Mouse (Mus musculus): ENCODE results near the gene Fndc10. TPM values are rescaled to one million over a fixed set of nuclear protein-coding genes. Genes with fewer than 3 reads are reported as not detected.
A peak's percentile ranks its signal among the peaks of the same experiment; 100 is the strongest.

Fndc10 gene
- total and polyA plus RNA-seq, 2 experiments from 2014 or later = 24.6 to 33.5 TPM

DNA sequence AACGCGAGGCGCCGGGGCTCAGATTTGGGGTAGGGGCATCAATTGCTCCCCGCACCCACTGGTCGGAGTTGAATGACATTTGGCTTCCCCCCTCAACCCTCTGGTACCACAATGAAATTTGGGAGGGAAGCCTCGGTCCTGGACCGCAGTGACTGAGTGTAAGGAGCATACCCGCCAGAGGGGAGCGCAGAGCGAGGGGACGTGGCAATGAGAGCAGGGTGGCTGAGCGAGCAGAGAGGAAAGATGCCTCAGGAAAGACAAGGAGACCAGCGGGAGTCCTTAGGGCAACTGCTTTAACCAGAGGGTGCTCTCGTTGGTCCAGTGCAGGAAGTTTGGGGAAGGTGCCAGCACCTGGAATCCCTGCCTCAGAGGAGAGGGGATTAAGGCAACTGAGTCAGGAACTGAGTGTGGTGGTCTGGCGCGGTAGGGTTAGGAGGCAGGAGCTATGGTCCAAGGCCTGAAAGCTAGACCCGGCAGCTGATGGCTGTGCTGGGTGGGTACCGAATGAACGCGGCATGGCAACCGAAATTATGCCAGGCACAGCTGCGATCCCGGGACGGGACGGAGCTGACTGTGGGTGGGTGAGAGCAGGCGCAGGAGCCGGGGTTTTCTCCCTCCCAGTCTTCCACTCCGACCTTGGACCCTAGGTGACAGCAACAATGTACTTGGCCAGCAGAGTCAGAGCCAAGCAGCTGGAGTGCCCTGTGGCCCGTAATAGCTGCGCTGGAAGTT lies 40.5 kb upstream of the Fndc10 start:
- DNase-seq (peak; percentile 51), ATAC-seq (peak; percentile 62; the same call in 1 of the 2 replicates)
- peak; percentile 42 for TF ChIP-seq CTCF (IDR thresholded peaks at IDR 0.05; ENCODE audit: low read depth)
- Histone ChIP-seq H3K4me1 (ENCODE audit: insufficient read depth) (peaks cover 11% of the 10 kb centered on the region), H3K27ac (ENCODE audit: low read depth, low read length) (no peak overlapping the region), H3K36me3 (ENCODE audit: insufficient read depth) (peaks cover 70% of the 10 kb centered on the region), H3K4me3 (ENCODE audit: low read depth, low read length) (peak overlapping the region; percentile 27), H3K4me2 (ENCODE audit: low read depth) (peak overlapping the region; percentile 56), H3K9ac (peak overlapping the region; percentile 14; the same call in 1 of the 2 replicates), H3K27me3 (ENCODE audit: insufficient read depth, low read length) (peaks cover 37% of the 10 kb centered on the region), H3K9me3 (ENCODE audit: low read length) (no peaks in the 10 kb centered on the region)
- 3% methylated on average over 31 of the region's 31 CpGs for WGBS

DNA sequence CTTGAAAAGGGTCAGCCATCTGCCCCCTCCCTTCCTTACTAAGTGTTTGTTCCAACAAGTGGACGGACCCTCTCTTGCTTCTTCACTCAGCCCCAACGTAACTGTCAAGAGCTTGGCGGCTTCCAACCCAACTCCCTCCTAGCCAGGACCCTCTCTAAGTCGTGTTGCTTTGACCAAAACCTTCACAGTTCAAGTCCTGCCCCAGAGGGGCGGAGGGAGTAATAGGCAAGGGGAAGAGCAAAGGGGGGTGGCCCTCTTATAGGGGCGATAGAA lies 40.0 kb upstream of the Fndc10 start:
- peaks cover 37% of the 10 kb centered on the region for H3K27me3 ChIP-seq (ENCODE audit: insufficient read depth, low read length)
- 11% methylated on average over 6 of the region's 6 CpGs for WGBS
- no peak overlapping the region for H3K27ac ChIP-seq (ENCODE audit: low read depth, low read length)
- H3K9me3 ChIP-seq (ENCODE audit: low read length) = no peaks in the 10 kb centered on the region
- peaks cover 11% of the 10 kb centered on the region for H3K4me1 ChIP-seq (ENCODE audit: insufficient read depth)
- H3K4me2 ChIP-seq (ENCODE audit: low read depth) = peak overlapping the region; percentile 40
- no peak for ATAC-seq
- H3K4me3 ChIP-seq (ENCODE audit: low read depth, low read length) = peak overlapping the region; percentile 21; the same call in 1 of the 2 replicates
- peaks cover 70% of the 10 kb centered on the region for H3K36me3 ChIP-seq (ENCODE audit: insufficient read depth)
- TF ChIP-seq CTCF (IDR thresholded peaks at IDR 0.05; ENCODE audit: low read depth) = no peak
- no peak overlapping the region for H3K9ac ChIP-seq
- no peak for DNase-seq

DNA sequence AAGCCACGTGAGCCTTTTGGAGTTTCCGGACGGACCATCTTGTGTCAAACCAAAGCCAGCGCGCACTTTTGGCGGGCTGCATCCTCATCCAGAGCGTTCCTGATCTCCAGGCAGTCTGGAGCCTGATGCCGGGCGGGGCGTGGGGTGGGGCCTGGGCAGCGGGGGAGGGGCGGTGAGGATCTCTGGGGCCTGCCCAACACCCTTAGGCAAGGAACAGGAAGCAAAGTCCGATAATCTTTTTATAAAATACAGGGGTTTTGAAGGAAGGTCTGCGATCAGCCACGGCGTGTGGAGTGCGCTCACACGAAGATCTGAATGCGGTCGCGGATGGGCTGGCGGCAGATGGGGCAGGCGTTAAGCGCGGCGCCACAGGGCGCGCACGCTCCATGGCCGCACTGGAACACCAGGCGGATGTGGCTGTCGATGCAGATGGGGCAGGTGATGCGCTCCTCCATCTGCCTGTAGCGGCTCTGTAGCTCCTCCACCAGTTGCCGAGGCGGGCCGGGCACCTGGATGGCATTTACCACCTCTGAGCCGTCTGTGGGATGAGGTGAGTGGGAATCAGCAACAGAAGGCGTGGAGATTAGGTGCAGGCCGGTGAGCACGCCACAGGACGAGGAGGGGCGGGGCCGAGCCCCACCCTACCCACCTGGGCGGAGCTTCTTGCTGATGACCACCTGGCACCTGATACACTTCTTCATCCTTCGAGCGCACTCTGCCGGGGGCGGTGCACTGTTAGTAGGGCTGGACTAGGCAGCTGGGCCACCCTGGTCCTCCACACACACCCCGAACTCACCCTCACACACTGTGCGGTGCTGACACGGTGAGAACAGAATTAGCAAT lies 39.5 kb upstream of the Fndc10 start:
- H3K9ac ChIP-seq = no peak overlapping the region
- peak; percentile 28 for DNase-seq
- no peak for TF ChIP-seq CTCF (IDR thresholded peaks at IDR 0.05; ENCODE audit: low read depth)
- peaks cover 11% of the 10 kb centered on the region for H3K4me1 ChIP-seq (ENCODE audit: insufficient read depth)
- ATAC-seq = peak; percentile 21; the same call in 1 of the 2 replicates
- H3K36me3 ChIP-seq (ENCODE audit: insufficient read depth) = peaks cover 70% of the 10 kb centered on the region
- H3K27ac ChIP-seq (ENCODE audit: low read depth, low read length) = no peak overlapping the region
- H3K4me3 ChIP-seq (ENCODE audit: low read depth, low read length) = peak overlapping the region; percentile 21
- peak overlapping the region; percentile 40 for H3K4me2 ChIP-seq (ENCODE audit: low read depth)
- WGBS = 9% methylated on average over 50 of the region's 52 CpGs
- H3K27me3 ChIP-seq (ENCODE audit: insufficient read depth, low read length) = peaks cover 37% of the 10 kb centered on the region
- no peaks in the 10 kb centered on the region for H3K9me3 ChIP-seq (ENCODE audit: low read length)

DNA sequence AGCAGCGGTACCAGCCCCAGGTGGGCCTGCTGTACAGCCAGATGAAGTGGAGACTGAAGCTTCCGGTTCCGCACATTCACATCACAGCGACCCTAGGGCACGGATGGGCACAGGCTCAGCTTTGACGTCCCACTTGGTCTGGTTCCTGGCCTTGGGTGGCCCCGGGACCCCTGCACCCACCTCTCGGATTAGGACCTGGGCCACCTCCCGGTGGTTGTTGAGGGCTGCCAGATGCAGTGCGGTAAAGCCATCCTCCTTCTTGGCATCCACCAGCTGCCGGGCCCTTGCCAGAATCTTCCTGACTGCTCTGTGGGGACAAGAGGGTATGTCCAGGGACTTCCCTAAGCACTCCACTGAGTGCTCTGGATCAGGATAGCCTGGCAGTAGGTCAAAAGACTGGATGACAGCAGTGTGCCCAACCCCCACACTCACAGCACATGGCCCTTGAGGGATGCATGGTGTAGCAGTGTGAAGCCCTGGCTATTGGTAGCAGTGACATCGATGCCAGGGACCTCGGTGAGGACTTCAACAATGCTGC lies 37.9 kb upstream of the Fndc10 start:
- H3K4me1 ChIP-seq (ENCODE audit: insufficient read depth) = peaks cover 11% of the 10 kb centered on the region
- no peaks in the 10 kb centered on the region for H3K9me3 ChIP-seq (ENCODE audit: low read length)
- DNase-seq (no peak), ATAC-seq (no peak)
- peaks cover 37% of the 10 kb centered on the region for H3K27me3 ChIP-seq (ENCODE audit: insufficient read depth, low read length)
- H3K4me2 ChIP-seq (ENCODE audit: low read depth) = no peak overlapping the region
- TF ChIP-seq CTCF (IDR thresholded peaks at IDR 0.05; ENCODE audit: low read depth) = no peak
- no peak overlapping the region for H3K27ac ChIP-seq (ENCODE audit: low read depth, low read length)
- WGBS = 93% methylated on average over 13 of the region's 13 CpGs
- peaks cover 60% of the 10 kb centered on the region for H3K36me3 ChIP-seq (ENCODE audit: insufficient read depth)
- H3K9ac ChIP-seq = no peak overlapping the region
- H3K4me3 ChIP-seq (ENCODE audit: low read depth, low read length) = no peak overlapping the region

DNA sequence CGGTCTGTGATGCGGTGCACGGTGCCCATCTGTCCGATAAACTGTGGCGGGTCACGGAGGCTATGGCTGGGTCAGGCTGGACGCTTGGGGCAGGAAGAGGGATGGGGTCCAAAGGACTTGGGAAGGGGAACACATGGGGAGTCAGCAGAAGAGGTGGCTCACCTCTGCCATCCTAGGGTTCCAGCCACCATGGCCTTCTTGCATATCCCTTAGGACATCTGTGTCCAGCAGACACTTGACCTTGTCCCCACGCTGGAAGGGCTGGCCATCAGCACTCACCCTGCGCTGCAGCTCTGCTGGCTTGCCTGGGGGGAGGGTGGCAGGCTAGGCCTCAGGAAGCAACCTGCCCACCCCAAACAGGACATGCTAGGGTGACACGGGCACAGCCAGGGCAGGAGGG lies 35.2 kb upstream of the Fndc10 start:
- Histone ChIP-seq H3K27me3 (ENCODE audit: insufficient read depth, low read length) (peaks cover 22% of the 10 kb centered on the region), H3K4me3 (ENCODE audit: low read depth, low read length) (no peak overlapping the region), H3K4me2 (ENCODE audit: low read depth) (no peak overlapping the region), H3K36me3 (ENCODE audit: insufficient read depth) (peaks cover 55% of the 10 kb centered on the region), H3K9me3 (ENCODE audit: low read length) (no peaks in the 10 kb centered on the region), H3K9ac (no peak overlapping the region), H3K4me1 (ENCODE audit: insufficient read depth) (peaks cover 3% of the 10 kb centered on the region; the same call in 1 of the 2 replicates), H3K27ac (ENCODE audit: low read depth, low read length) (no peak overlapping the region)
- TF ChIP-seq CTCF (IDR thresholded peaks at IDR 0.05; ENCODE audit: low read depth) = no peak
- ATAC-seq (no peak), DNase-seq (no peak)
- 95% methylated on average over 10 of the region's 10 CpGs for WGBS

DNA sequence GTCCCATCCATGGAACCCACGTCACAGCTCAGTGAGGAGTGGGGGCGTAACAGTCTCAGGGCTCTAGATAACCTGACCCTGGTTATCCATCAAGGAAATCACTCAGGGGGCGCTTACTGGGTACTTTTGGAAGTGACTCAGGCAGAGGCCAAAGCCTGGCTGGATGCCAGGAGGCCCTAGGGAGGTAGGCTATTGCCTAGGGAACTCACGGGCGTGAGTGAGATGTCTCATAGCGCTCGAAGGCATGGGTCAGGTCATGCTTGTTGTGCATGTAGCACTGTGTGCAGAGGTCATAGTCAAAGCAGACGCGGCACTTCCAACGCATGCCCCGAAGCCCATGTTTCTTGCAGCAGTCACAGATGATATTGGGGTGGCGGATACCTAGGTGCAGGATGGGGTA lies 33.5 kb upstream of the Fndc10 start:
- Histone ChIP-seq H3K4me3 (ENCODE audit: low read depth, low read length) (no peak overlapping the region), H3K9me3 (ENCODE audit: low read length) (no peaks in the 10 kb centered on the region), H3K27ac (ENCODE audit: low read depth, low read length) (no peak overlapping the region), H3K27me3 (ENCODE audit: insufficient read depth, low read length) (peaks cover 5% of the 10 kb centered on the region; the same call in 1 of the 2 replicates), H3K36me3 (ENCODE audit: insufficient read depth) (peaks cover 61% of the 10 kb centered on the region), H3K9ac (no peak overlapping the region), H3K4me2 (ENCODE audit: low read depth) (no peak overlapping the region), H3K4me1 (ENCODE audit: insufficient read depth) (no peaks in the 10 kb centered on the region)
- WGBS = 85% methylated on average over 12 of the region's 12 CpGs
- ATAC-seq (no peak), DNase-seq (no peak)
- TF ChIP-seq CTCF (IDR thresholded peaks at IDR 0.05; ENCODE audit: low read depth) = no peak

DNA sequence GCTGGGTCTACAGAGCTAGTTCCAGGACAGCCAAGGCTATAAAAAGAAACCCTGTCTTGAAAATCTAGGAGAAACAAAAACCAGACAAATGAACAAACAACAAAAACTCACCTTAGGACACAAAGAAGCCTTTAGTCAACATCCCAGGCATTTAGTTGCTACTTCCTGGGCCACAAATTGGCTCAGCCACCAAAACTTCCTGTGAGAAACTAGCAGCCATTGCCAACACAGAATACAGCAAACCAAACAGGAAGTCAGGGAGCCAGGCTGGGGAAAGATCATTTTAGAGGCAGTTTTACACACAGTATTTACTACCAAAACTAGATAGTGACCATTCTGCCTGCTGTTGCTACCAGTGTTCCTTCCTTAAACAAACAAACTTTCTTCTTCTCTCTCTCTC lies 27.2 kb upstream of the Fndc10 start:
- H3K4me3 ChIP-seq (ENCODE audit: low read depth, low read length) = no peak overlapping the region
- no peak overlapping the region for H3K4me2 ChIP-seq (ENCODE audit: low read depth)
- H3K9me3 ChIP-seq (ENCODE audit: low read length) = no peaks in the 10 kb centered on the region
- ATAC-seq = no peak
- H3K4me1 ChIP-seq (ENCODE audit: insufficient read depth) = peaks cover 6% of the 10 kb centered on the region; the same call in 1 of the 2 replicates
- no peaks in the 10 kb centered on the region for H3K27me3 ChIP-seq (ENCODE audit: insufficient read depth, low read length)
- peaks cover 22% of the 10 kb centered on the region for H3K36me3 ChIP-seq (ENCODE audit: insufficient read depth)
- no peak overlapping the region for H3K9ac ChIP-seq
- H3K27ac ChIP-seq (ENCODE audit: low read depth, low read length) = no peak overlapping the region
- no peak for TF ChIP-seq CTCF (IDR thresholded peaks at IDR 0.05; ENCODE audit: low read depth)
- DNase-seq = no peak

All from forebrain, postnatal 0 days (tissue).